Mouse (Mus musculus): ENCODE data around the gene Itgb7. TPM values are rescaled to one million over a fixed set of nuclear protein-coding genes. Genes with fewer than 3 reads are reported as not detected.
"Not testable (repeated sequence)": the region's sequence is repeated elsewhere in the genome, so short reads cannot be mapped to it uniquely, and the experiment has no call there.

The Itgb7 gene
- total RNA-seq, 2 experiments from 2014 or later: 0.98 to 1.0 TPM

- not testable (repeated sequence) for DNase-seq
Measured at GRCm38 (mm10) chr15:102225619-102226018, 6.1 kb downstream of the Itgb7 start.

DNA sequence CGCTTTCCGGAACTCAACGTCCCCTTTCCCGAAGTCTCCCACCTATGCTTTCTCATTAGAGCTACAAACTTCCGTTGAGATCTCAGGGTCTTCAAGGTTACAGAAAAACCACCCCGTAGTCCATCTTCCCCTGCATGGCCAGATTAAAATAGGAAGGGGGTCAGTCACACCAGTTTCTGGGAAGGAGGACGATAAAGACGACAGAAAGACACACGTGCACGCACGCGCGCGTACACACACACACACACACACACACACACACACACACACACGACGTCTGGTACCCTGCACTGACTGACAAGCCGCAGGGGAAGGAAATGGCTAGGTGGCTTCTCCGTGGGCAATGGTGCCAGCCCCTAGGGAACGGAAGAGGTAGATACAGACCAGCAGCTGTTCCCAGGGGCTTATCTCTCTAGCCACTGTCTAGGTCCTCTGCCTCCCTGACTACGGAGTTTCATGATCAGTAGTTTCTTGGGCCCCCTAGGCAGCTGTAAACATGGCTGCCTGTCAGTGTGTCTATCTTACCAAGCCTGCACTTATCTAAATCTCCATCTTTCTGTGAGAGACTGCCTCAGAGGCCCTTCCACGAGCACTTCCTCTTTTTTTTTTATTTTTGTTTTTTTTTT is 6.6 kb downstream of the Itgb7 start:
- DNase-seq: no peak

DNA sequence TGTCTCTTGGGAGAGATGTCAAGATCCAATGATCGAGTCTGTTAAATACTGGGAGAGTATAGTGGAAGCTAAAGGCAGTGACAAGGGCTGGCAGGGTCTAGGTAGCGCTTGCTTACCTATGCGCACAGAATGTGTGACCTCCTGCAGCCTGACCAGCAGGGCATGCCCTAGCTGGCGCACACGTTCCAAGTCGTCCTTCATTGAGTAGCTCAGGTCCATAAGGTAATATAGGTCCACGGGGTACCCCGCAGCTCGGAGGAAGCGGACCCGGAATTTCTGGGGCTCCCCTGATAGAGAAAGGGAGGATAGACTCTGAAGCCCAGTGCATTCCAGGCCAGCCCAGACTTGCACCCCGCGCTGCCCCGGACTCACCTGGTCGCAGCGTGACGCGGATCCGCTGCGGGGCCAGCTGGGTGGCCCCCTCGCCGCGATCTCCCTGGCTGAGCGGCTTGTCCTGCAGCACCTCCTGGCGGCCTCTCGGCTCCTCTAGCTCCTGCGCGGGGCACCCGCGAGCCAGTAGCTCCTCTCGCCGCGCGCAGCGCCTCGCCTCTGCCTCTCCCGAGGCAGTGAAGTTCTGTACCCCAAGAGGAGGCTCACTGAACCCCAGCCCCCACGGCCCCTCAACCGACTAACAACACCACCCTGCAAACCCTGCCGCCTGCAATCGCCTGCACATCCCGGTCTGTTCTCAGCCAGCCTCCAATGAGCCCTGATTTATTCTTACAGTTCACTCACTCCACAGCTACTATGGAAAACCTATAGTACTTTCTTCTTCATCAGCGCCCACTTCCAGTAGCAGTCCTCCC is 7.4 kb downstream of the Itgb7 start:
- DNase-seq: peak; percentile 86

- no peak for DNase-seq
Measured at GRCm38 (mm10) chr15:102222386-102222785, 9.4 kb downstream of the Itgb7 start.

- DNase-seq: no peak
Measured at GRCm38 (mm10) chr15:102217325-102217724, 14.4 kb downstream of the Itgb7 start.

GRCm38 (mm10) chr15:102216459-102217228 is 15.1 kb downstream of the Itgb7 start:
- DNase-seq: no peak

DNA sequence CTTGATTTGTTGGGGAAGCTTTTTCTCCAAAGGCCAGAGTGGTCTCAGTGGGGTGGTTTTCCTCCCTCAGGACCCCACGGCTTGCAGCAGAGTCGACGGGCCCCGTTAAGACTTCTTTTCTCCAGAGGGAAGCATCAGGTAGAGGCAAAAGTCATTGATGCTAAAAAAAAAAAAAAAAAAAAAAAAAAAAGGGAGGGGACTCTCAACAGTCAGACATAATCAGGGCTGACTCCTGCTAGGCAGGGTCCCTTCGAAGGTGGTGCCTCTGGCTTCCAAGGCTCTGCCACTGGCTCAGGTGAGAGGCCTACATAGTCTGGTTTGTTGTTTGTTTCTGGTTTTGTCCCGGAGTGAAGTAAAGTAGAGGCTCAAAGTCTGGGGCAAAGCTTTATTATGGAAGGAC is 16.1 kb downstream of the Itgb7 start:
- no peak for DNase-seq

GRCm38 (mm10) chr15:102214132-102214531 is 17.6 kb downstream of the Itgb7 start:
- no peak for DNase-seq

DNA sequence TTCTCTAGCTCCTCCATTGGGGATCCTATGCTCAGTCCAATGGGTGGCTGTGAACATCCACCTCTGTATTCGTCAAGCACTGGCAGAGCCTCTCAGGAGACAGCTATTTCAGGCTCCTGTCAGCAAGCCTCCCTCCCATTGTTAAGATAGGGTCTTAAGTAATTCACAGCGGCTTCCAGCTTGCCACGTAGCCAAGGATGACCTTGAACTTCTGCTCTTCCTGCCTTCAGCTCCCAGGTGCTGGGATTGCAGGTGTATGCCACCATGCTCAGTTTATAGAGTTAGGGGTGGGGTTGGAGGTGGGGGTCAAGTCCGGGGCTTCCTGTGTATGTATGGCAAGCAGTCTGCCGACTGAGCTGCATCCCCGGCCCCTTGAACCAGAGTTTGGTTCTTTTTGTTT is 19.8 kb downstream of the Itgb7 start:
- no peak for DNase-seq

DNA sequence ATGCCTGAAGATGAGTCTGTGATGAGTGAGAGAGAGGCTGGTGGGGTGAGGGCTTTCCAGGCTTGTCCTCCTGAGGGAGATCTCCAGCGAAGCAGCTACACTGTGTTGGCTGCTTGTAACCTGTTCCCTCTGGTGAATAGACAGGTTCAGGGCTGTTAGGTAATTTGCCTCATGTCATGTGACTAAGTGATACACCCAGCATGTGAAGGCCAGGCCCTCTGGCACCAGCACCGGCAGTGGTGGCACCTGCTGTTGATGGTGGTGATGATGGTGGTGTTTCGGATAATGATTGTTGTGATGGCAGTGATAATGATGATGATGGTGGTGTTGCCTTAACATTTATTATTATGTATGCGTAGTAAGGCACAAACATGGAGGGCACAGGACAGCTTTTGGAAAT is 20.9 kb downstream of the Itgb7 start:
- no peak for DNase-seq

- no peak for DNase-seq
Measured at GRCm38 (mm10) chr15:102209114-102209513, 22.6 kb downstream of the Itgb7 start.

- DNase-seq: no peak
Measured at GRCm38 (mm10) chr15:102208092-102208561, 23.6 kb downstream of the Itgb7 start.

DNA sequence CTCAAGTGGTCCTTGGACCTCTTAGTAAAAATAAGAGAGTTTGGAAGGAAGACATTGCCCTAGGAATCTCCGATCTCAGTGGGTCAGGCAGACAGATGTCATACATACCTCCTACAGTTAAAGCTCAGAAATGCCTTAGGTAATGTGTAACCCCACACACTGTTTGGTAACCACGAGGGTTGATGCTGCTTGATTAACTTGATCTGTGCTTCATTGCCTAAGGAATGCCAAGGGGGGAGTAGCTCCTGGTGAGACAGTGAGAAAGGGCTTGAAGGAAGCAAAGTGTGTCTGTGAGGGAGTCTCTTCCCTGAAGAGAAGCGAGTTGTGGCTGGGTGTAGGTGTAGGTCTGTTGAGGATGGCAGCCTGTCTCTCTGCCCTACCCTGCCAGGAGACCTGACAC is 24.4 kb downstream of the Itgb7 start:
- no peak for DNase-seq

GRCm38 (mm10) chr15:102205779-102206178 is 26.0 kb downstream of the Itgb7 start:
- DNase-seq: no peak

GRCm38 (mm10) chr15:102204674-102205505 is 26.9 kb downstream of the Itgb7 start, which contains the start of gene Csad:
Gene Csad (minus strand): TSS chr15:102204724.
- DNase-seq: no peak

- DNase-seq: peak; percentile 69
Measured at GRCm38 (mm10) chr15:102203835-102204381, 27.8 kb downstream of the Itgb7 start.

DNA sequence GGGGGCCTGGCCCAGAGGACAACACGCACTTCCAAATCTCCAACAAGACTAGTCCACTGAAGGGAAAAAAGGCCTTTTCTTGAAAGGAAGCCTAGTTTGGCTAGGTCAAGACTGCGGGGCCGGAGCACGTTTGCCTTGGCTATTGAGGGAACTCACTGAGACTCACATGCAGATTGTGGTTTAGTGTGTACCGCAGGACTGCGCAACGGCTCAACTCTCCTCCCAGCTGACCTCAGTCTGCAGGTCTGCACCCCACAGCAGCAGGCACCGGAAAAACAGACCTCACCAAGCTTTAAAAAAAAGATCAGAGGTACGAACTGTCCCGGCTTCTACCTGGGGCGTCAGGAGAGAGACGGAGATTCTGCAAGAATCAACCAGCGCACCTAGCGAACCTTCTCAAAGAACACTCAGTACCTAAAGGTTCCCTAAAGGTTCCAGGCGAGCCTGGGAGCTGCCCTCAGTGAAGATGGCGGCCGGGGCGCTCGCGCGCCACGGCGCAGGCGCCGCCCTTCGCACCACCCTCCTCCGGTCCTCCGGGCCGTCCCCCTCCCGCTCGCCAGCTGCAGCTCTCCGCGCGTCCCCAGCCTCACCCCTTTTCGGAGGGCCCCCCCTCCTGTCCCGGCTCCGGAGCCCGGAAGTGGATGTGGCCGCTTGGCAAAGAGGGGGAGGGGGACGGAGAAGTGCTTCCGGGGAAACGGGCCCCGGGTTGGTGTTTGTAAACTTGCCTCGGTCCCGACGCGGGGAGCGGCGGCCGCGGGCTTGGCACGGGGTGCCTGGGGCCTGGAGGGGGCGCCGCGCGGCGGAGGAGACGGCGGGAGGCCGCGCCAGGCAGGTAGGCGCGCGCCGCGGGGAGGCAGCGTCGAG is 28.5 kb downstream of the Itgb7 start, which contains the start of gene Zfp740:
Gene Zfp740, plus strand, starts transcription at position 279 of the 864 bp plus-strand sequence.
- peak; percentile 97 for DNase-seq

- DNase-seq: no peak
Measured at GRCm38 (mm10) chr15:102198841-102199240, 32.9 kb downstream of the Itgb7 start.

DNA sequence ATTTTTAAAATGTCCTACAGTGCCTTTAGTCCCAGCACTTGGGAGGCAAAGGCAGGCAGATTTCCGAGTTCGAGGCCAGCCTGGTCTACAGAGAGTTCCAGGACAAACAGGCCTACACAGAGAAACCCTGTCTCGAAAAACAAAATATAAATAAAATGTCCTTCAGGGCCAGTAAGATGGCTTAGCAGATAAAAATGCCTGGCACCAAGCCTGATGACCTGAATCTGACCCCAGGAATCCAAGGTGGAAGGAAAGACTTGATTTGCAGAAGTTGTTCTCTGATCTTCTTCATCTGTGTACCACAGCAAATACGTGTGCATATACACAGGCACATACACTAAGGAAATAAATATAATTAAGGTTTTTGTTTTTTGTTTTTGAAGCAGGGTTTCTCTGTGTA is 36.4 kb downstream of the Itgb7 start:
- DNase-seq: no peak

DNA sequence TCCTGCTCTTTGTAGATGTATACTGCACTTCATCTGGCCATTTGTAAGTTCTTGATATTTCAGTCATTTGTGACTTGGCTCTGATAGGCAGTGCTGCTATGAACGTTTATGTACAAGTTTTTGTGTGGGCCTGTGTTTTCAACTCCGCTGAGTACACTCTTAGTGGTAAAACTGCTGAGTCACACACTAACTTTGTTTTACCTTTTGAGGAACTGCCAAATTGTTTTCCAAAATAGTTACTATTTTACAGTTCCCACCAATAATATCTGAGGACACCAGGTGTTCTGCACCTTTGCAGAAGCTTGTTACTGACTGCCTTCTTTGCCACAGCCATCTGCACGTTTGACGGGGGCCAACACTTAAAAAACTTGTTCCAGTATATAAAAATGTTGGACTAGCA is 37.3 kb downstream of the Itgb7 start:
- DNase-seq: no peak

GRCm38 (mm10) chr15:102193652-102194051 is 38.1 kb downstream of the Itgb7 start:
- no peak for DNase-seq

Measured in heart, postnatal 4 days (tissue).